Mouse (Mus musculus): ENCODE measurements around the gene Spc25. TPM values are rescaled to one million over a fixed set of nuclear protein-coding genes. Genes with fewer than 3 reads are reported as not detected.
A peak's percentile ranks its signal among the peaks of the same experiment; 100 is the strongest.

The Spc25 gene
- polyA plus RNA-seq (2012; rRNA removed) = 3.7 and 3.8 TPM in 2 replicates

DNA sequence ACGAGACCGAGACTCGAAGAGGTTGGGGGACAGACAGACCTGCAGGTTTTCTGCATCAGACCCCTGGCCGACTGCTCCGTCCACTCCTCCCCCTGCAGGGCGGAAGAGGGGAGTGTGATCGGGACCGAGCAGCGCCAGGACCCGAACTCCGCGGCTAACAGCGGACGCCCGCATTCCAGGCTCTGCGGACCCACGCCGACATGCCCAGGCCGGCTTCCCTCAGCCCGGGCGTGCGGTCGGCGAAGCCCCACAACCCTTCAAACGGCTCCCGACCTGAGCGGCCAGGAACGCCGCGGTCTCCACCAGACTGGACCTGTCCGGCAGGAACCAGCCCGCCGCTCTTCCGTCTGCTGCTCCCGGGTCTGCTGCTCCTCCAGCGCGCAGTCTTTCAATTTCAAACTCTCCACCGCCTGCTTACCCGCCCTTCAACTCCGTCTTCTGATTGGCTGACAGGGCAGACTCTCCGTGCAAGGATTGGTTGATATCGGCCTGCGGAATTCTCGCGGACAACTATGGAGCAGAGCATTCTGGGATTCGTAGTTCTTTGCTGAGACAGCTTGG, at the start of gene Spc25:
TSS of gene Spc25 (minus strand) at position 404 of the 561 bp plus-strand sequence.
- 1% methylated on average over 46 of the region's 46 CpGs for WGBS
- peak; percentile 87 for DNase-seq (ENCODE audit: low read depth, low spot score)

DNA sequence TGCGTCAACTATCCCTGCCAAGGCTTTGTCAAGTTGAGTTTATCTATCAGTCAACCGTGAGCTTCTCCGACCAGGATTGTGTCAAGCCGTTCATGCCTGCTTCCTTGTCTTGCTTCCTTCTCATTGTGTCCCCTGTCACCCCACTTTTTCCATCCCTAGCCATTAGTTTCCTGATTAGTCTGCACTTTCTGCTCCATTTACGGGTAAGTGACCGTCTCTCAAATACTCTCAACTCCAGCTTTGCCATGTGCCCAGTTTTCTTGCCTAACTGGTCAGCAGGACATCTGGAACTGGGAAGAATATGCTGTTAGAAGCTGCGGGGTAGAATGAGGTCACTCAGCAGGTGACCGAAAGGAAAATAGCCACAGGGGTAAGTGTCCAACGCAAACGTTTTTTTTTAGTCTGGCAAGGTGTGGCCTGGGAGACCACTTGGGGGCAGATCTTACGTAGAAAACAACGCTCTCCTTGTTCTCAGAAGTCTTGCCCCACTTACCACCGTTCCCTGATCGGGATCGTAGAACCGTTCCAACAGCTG, 42.3 kb upstream of the Spc25 start:
- WGBS = 67% methylated on average over 16 of the region's 16 CpGs
- no peak for DNase-seq (ENCODE audit: low read depth, low spot score)

DNA sequence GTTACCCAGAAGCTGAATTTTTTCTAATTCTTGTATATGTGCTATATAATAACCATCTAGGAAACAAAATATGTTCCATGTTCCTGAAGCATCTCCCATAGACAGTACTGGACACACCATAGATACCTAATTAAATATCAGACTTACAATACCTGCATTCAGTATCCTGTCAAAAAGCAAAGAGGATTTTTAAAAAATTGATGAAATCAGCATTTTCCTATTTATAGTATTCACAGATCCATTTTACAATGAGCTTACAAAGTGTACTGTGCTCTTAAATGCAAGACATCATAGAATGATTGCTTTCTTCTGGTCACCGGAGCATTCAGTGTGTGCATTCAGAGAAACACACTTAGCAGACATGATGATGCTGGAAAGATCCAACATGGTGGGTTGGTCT, 41.1 kb upstream of the Spc25 start:
- DNase-seq (ENCODE audit: low read depth, low spot score) = no peak
- WGBS = 98% methylated on average over 1 of the region's 1 CpGs

DNA sequence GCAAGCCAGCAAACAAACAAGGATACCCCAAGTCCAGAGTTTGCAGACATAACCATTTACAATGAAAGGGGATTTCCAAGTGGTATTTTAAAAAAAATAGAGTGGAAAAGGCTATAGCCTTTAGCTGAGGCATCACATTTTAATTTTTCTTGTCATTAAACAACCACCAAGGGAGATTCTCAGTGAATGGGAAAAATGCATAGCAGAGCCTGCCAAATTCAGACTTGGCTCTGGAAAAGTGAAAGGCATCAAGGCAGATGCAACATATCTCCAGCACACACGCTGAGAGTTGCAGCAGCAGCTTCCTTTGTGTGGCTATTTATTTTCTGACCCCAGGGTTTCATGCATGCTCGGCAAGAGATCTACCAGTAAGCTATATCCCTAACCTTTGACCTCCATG, 38.9 kb upstream of the Spc25 start:
- 48% methylated on average over 2 of the region's 2 CpGs for WGBS
- DNase-seq (ENCODE audit: low read depth, low spot score) = no peak

DNA sequence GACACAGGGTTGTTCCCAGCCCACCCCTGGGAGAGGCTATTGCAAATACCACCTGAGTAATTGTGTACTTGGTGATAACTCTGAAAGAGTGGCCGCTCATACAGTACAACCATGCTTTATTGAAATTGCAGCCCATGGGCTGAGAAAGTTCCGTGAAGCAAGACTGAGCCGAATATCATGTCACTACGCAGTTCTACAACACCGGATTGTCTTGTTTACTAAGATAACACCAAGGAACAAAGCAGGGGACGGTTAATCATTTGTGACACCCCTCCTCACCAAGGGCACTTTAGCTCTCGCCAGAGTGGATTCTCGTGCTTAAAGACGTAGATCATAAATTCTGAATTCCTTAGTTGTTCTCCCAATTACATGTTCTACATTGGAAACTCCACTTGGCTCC, 33.3 kb upstream of the Spc25 start:
- WGBS = 33% methylated on average over 9 of the region's 9 CpGs
- DNase-seq (ENCODE audit: low read depth, low spot score) = no peak

DNA sequence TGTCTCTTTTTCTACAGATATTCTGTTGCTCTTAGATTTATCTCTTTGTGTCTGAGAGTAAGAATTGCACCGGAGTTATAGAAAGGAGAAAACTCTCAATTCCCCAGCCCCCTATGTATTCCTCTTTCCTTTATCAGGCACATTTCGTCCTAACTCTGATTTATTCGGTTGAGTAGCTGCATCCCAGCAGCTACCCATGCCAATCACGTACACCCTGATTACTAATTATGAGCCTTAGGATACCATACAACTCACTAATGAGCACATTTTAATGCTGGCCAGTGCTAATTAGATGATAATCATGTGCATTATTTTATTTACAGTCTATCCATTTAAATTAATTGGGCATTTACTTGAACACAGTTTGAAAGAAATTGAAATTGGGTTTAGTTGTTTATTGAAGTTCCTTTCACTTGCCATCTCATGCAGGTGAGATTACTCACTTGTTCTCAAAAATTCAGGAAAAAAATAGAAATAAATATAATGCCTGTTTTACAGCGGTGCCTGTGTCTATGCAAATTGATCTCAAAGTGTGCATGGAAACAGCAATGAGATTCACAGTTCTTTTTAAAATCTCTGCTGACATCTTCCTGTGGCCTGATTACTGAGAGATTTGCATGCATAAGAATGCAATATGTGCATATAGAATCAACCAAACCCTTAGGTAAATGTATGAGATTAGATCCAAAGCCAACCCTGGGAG, 29.1 kb upstream of the Spc25 start:
- DNase-seq (ENCODE audit: low read depth, low spot score) = no peak
- 84% methylated on average over 5 of the region's 5 CpGs for WGBS

DNA sequence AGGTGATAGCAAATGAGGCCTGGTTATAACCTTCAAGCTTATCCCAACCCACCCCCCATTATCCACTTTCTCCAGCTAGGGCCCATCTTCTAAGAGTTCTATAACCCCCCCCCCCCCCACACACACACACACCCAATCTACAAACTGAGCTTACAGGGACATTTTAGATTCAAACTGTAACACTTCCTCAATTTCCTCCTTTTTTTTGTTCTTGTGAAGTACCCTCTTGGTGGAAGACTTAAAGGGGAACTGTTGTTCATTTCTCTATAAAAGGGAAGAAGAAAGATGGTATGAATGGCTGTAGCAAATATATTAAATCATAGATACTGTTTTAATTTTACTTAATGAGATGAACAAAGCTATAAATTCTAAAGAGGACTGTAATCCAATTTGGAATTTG, 26.1 kb upstream of the Spc25 start:
- no peak for DNase-seq (ENCODE audit: low read depth, low spot score)

DNA sequence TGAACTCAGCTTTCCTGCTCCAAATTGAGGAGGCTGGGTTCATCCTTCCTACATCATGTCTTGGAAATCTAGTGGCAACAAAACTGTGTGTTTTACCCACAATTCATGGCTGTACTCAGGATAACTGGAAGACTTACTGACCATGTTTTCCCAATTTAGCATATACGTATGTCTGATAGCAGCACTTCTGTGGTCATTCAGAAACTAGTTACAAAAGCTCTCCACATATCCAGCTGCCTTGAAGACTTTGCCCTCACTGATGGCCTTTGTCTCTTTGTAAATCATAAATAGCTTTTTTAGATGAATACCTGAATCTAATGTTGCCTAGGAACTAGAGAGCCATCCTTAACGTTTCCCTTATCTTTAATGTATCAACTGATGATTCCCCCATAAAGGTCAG, 24.1 kb upstream of the Spc25 start:
- no peak for DNase-seq (ENCODE audit: low read depth, low spot score)
- 41% methylated on average over 2 of the region's 2 CpGs for WGBS

DNA sequence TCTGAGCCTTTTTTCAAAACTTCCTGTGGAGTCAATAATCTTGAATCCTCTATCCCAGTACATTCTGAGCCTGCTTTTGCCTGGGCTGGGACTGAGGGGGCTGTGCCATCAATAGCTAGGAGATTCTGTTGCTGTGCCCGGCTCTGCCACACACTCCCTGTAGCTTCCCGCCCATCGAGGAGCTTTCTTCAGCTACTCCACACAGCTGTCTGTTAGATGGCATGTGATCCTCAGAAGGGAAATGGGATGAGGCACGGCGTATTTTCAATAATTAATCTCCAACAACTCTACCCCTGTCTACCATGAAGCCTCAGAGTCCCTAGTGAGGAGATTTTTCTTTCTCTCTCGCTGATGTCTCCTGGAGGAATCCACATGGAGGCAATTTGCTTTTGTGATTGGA, 22.6 kb upstream of the Spc25 start:
- 89% methylated on average over 6 of the region's 6 CpGs for WGBS
- DNase-seq (ENCODE audit: low read depth, low spot score) = no peak

DNA sequence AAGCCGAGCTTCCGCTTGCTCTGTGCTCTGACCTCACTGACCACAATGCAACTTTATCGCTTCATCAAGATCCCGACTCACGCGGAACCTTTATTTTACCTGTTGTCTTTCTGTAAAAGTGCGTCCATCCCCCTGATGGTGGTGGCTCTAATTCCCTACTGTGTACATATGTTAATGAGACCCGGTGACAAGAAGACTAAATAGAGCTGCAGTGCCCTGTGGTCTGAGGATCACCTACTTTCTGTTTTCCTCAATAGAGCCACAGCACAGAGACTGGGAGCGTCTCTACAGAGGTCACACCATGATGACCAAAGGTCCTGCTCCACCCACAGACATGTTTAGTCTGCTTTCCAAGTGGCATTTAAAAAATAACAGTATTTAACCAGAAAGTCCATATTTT, 20.9 kb upstream of the Spc25 start:
- DNase-seq (ENCODE audit: low read depth, low spot score) = no peak
- WGBS = 86% methylated on average over 9 of the region's 9 CpGs

DNA sequence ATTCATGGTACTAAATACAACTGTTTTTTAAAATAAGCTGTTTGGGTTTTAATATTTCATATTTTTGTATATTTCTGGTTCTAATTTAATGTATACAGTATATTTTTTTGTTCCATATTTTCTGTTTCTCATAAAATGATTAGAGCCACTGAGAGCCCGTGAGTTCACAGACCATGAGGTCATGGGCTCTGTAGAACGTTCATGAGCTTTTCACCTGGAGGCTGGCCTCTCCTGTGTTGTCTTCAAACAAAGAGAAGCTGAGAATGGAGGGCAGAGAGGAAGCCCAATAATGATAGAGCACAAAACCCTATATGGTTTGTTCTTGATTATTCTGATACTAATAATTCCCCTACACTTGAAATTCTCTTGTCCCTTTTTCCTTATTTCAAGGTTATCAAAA, 18.7 kb upstream of the Spc25 start:
- 32% methylated on average over 2 of the region's 2 CpGs for WGBS
- no peak for DNase-seq (ENCODE audit: low read depth, low spot score)

DNA sequence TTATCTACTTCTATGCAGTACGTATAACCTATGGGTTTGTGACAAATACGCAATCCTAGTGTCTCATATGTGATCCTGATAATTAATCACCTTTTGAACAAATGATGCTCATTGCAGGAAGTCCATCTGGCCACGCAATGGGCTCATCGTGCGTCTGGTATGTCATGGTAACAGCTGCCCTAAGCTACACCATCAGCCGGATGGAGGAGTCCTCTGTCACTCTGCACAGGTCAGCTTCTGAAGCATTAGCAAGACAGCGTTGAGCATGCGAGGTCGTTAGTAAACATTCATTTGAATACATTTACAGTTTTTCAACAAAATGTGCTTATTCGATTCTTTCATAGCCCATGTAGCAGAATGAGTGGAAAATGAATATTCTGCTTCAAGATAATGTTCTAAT, 16.8 kb upstream of the Spc25 start:
- WGBS = 81% methylated on average over 10 of the region's 10 CpGs
- DNase-seq (ENCODE audit: low read depth, low spot score) = no peak

DNA sequence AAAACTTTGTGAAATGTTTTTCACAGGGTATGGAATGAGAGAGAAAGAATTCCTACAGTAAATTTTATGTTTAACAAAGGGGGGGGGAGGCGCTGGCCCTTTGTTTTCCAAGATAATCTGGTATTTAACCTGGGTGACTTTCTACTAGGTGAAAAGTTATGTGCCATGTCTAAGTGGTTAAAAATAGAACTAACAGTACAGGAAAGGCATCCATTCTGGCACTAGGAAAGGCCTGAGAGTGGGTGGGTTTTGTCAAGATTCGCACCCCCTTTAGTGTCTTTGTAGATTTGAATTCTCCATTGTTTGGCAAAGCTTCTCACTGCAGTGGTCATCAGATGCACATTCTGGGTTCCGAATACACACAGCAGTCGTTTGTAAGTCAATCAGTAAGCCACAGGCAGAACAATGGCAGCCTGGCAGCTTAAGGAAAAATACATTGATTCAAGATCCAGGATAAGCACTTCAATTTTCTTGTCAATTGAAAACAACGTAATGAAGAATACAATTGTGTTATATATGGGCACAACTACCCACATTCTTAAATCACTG, 15.9 kb upstream of the Spc25 start:
- 67% methylated on average over 5 of the region's 5 CpGs for WGBS
- no peak for DNase-seq (ENCODE audit: low read depth, low spot score)

DNA sequence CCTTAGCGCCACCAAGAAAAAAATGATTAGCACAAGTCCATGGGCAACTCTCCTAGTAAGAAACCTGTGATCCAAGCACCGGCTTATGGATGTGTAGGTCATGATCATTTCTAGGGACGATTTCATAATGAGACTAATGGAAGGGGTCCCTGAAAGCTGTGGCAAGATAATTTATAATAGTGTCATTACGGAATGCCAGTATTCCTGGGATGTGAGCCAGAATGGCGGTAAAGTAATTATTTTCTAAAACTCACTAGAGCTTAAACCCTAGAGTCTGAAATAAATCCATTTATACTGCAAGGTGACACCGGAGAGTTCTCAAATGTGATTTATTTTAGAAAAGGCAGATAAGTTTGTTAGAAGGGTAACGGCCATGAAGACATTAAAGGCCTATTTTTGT, 9.2 kb upstream of the Spc25 start:
- 76% methylated on average over 7 of the region's 7 CpGs for WGBS
- DNase-seq (ENCODE audit: low read depth, low spot score) = no peak

DNA sequence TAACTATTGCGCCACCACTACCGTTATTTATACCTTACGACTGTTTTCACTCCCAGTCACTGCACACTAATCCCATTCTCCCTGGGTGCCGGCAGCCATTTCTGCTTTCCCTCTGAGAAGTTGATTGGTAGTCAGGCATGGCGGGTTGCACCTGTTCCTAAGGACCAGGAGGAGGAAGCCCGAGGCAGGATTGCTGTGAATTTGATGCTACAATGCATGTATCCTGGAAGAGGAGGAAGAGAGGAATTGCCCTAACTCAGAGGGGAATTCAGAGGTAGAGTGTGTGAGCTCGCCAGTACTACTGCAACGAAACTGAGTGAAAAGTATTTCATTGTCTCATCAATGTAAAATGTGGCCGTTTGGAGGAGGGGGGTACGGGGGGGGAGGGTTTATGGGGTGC, 6.7 kb upstream of the Spc25 start:
- no peak for DNase-seq (ENCODE audit: low read depth, low spot score)
- WGBS = 72% methylated on average over 10 of the region's 10 CpGs

DNA sequence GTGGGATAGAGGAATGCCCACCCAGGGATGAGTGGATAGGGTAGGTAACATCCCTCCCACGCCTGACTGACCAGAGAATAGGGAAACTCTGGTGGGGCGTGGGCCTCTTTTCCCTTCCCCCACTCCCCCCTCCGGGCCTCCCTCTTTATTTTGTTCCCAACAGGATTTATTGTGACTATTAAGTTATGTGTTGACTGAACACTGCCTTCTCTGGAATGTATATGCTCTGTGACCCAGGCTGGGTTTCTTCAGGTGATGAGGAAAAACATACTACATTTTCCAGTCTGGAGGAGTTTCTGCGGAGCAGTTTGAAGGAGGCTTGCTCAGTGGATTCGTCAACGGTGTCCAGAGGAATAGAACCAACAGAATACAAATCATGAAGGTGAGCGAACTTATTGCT, 4.8 kb upstream of the Spc25 start, which contains the start of gene G6pc2:
TSS of gene G6pc2 (plus strand) at position 301 of the 400 bp plus-strand sequence.
- 64% methylated on average over 7 of the region's 7 CpGs for WGBS
- DNase-seq (ENCODE audit: low read depth, low spot score) = no peak

DNA sequence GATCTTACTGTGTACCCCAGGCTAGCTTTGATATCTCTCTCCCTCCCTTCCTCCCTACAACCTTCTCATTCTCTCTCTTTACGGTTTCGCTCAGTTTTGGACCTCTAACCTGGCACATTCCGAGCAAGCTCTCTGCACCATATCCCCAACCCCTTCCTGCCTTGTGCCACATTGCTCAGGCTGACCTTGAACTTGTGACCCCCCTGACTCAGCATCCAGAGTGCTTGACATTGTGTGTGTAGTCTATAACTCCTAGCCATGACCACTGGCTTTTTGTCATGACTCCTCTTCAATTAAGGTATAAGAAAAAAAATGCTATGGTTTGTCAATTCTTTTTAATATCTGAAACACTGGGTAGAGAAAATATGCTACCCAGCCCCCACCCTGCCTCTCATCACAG, 3.7 kb upstream of the Spc25 start:
- DNase-seq (ENCODE audit: low read depth, low spot score) = no peak
- 81% methylated on average over 3 of the region's 3 CpGs for WGBS

DNA sequence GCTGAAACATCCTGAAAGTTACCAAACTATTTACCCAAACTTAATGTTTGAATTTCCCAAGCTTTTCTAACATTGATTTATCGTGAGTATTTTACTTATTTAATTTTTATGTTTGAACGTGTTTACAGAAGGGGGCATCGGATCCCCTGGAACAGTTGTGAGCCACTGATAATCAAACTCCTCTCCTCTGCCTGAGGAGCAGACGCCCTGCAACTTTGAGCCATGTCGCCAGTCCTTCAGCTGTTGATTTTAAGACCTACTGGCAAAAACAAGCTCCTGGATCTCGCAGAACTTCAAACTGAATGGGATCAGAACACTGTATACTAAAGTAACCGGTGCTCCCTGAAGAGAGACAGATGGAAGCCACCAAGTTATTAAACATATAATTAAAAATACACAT, 529 bp upstream of the Spc25 start:
- WGBS = 15% methylated on average over 7 of the region's 7 CpGs
- no peak for DNase-seq (ENCODE audit: low read depth, low spot score)

DNA sequence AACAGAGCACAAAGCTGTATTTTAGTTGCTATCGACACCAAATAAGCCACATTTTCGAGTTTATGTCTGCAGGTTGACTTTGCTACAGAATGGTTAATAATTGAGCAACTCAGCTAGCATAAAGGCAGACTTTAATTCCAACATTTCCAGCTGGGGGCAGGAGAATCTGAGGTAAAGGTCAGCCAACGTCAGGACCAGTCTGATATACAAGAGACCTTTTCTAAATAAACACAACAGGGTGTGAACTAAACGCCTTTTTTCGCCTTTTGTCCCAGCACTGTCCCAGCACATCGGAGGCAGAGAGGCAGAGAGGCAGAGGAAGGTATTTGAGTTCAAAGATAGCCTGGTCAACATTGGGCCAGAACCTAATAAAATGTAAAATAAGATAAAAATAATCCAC, 809 bp downstream of the Spc25 start:
- no peak for DNase-seq (ENCODE audit: low read depth, low spot score)
- 7% methylated on average over 6 of the region's 6 CpGs for WGBS

DNA sequence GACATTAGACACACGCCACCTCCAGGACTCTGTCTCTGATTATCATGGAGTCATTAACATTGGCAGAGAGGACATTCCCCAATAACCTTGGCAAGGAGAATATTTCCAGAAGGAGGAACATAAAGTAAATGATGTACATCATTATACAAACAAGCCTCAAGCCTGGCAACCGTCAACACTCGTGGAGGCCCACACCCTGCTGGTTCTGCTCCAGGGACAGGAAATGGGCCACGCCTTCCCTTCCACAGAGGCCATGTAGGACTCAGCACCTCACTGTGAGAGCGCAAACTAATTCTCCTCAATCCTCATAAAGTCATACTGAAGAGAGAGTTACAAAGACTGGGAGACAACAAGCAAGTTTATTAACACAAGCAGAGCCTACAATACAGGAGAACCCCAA, 12.4 kb downstream of the Spc25 start:
- DNase-seq (ENCODE audit: low read depth, low spot score) = no peak
- 58% methylated on average over 5 of the region's 5 CpGs for WGBS

DNA sequence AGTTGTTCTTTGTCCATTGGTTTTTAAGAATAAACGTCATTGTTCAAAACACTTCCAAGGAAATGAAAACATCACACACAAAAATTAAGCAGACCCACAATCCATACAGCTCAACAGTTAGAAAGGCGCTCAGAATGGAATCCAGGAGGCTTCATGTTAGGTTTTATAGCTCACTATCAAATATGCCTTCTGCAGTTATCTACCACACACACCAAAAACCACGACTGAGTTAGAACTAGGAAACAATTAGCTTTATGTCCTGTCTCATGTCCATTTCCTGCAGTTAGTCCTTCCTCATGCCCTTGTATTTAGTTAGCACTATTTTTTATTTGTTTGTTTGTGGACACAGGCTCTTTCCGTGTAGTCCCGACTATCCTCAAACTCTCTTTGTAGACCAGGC, 14.9 kb downstream of the Spc25 start:
- WGBS = 68% methylated on average over 5 of the region's 5 CpGs

More for the DNA sequence above, 14.9 kb downstream of the Spc25 start:
- no peak for DNase-seq (ENCODE audit: low read depth, low spot score)
